Mouse (Mus musculus) gastrocnemius, postnatal 14 days (tissue): Measurements from ENCODE around the gene Deup1. TPM values are rescaled to one million over a fixed set of nuclear protein-coding genes. Genes with fewer than 3 reads are reported as not detected.

Experiments used
- total RNA-seq, 2 experiments: library from RNA; stranded (reverse); gene quantifications; 2 replicates each; pipeline ENCODE4 v1.2.3; 2021

Deup1 gene
- total RNA-seq, 2 experiments from 2014 or later: 0.09 to 0.10 TPM

Other genes with a start within 250 kb of the Deup1 start
- gene Smco4, start 134.5 kb downstream of the Deup1 start, total RNA-seq: 10 to 100 TPM; 12.9 to 16.9 TPM
- gene Slc36a4, start 81.8 kb upstream of the Deup1 start, total RNA-seq: 1 to 10 TPM; 6.2 to 7.0 TPM
- not detected for gene Mtnr1b, start 246.6 kb upstream of the Deup1 start, total RNA-seq